Mouse (Mus musculus): Measurements from ENCODE around the gene She.

The She gene

DNA sequence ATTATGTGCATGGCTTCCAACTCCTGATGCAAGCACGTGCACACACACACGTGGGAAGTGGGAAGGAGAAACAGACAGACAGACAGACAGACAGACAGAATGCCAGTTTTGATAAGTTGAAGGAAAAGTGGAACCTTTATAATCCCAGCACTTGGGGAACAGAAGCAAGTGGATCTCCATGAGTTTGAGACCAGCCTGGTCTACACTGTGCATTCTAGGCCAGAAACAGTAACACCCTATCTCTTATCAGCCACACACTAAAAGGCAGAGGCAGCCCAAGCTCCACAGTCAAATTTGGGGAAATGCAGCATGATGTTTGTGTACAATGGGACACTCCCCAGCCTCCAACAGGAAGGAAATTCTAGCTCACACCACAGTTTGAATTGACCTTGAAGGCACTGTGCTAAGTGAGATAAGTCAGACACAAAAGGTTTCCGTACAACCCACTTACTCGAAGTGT, 52.4 kb downstream of the She start:
- DNase-seq (ENCODE audit: low spot score in 2 of 2) = no peak

DNA sequence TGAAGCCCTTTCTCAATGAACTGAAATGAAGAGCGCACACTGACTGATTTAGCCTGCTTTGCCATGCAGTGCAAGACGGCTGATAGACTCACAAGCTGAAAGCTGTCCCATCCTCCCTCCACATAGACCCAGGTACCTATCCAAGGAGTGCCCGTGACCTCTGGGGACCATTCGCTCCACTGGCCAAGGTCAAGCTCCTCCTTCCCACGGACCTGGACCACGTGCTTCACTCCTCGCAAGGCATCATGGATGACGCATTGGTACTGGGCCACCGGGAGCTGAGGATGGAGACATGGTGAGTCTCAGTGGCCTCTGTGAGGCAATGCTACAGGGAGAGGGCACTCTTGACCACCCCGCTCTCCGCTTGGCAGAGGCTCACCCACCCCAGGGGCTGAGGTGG, 54.6 kb downstream of the She start:
- DNase-seq (ENCODE audit: low spot score in 2 of 2) = no peak

- no peak for DNase-seq (ENCODE audit: low spot score in 2 of 2)
Observed at GRCm38 (mm10) chr3:89887582-89888230, 56.5 kb downstream of the She start.

- no peak for DNase-seq (ENCODE audit: low spot score in 2 of 2)
Observed at GRCm38 (mm10) chr3:89889841-89890430, 58.8 kb downstream of the She start.

DNA sequence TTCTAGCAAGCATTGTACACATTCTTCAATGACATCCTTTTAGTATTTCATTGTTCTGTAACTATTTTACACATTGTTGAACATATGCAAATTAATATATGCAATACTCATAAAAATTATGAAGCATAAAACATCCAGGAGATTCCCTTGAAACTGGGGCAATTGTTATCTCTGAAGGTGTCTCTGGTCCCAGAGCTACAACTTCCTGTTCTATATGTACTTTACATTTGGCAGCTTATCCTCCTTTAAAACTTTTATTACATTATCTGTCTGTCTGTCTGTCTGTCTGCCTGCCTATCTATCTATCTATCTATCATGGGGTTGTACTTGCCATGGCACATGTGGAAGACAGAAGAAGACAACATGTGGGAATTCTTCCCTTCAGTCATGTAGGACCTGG, 60.5 kb downstream of the She start:
- DNase-seq (ENCODE audit: low spot score in 2 of 2) = no peak

- DNase-seq (ENCODE audit: low spot score in 2 of 2) = no peak
Observed at GRCm38 (mm10) chr3:89892517-89893106, 61.4 kb downstream of the She start.

- DNase-seq (ENCODE audit: low spot score in 2 of 2) = no peak
Observed at GRCm38 (mm10) chr3:89896571-89896970, 65.4 kb downstream of the She start.

DNA sequence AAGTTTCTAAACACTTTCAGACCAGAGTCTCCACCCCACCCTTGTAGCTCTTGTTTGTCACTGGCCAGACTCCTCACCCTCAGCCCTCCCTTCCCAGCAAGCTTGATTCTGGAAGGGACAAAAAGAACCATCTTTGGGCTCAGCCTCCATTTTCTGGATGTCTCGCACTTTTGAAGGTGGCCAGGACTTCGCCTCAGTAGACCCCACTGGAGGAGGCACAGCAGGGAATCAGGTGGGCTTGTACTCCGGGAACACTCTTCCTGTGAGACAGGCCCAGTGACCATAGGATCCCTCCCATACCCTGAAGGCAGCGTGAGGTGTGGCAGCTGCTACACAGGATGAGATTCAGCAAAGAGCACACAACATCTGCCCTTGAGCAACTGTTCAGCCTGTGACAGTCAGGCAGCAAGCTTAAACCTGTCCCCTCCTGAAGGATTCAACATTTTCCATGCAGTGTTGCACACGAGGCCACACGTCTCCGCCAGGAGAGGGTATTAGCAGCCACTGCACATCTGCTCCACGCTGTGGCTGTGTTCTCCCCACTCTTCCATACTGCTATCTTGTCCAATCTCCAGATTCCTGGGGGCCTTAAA, 66.1 kb downstream of the She start:
- no peak for DNase-seq (ENCODE audit: low spot score in 2 of 2)

DNA sequence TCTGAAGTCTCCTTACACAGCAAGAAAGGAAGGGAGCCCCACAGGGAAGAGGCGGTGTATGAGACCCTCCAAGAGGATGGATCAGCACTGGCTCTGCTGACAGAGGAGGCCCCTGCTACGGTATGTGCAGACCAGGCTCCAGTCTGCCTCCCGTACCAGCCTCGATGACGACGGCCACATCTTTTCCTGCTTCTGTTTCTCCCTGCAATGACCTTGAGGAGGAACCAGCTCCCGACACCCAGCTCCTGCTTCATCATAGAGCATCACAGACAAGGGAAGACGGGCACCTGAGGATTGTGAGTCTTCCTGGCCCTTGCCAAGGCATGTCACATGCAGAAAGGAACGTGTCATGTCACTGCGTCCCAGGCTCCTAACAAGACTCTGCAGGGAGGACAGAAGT, 66.8 kb downstream of the She start:
- no peak for DNase-seq (ENCODE audit: low spot score in 2 of 2)

DNA sequence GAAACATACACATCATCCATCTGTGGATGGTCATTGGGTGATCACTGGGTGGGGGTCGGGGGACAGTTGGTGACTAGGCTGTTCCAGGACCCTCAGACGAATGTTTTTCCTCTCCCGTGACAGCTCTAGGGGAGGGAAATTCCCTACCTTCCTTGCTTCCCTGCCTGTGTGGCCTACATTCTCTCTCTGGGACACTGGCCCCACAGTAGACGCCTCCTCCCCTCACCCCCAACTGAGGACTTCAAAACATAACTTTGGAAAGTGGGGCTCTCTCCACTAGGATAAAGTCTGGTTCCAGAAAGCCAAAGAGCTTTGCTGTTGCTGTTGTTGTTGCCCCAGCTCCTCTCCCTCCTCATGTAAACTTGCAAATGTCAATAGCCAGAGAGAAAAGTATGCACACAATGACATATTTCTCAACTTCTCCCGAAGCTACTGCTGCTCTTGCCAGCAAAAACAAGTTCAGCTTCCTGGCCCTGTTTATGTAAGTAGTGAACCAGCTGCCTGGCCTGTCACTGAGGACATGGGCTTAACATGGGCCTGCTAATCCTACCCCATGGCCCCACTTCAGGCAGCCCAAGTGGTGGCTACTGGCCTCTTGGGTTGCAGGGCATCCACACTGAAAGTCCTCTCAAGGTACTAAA, 67.8 kb downstream of the She start:
- DNase-seq (ENCODE audit: low spot score in 2 of 2) = no peak

DNA sequence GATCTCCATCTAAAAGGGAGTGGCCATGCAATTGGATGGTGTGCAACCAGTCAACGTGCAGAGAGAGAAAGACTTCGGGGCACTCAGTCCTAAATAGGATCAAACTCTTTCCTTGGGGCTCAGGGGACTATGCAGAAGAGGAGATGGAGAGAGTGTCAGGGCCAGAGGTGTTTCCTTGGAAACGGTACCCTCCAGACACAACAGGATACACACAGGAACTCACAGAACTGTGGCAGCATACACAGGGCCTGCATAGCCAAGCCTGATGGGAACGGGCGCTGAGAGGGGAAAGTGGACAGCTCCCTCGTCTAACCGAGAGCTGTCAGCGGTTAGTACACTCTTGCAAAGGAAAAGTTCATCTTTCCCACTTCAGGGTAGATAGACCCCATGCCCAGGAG, 68.3 kb downstream of the She start:
- DNase-seq (ENCODE audit: low spot score in 2 of 2) = no peak

DNA sequence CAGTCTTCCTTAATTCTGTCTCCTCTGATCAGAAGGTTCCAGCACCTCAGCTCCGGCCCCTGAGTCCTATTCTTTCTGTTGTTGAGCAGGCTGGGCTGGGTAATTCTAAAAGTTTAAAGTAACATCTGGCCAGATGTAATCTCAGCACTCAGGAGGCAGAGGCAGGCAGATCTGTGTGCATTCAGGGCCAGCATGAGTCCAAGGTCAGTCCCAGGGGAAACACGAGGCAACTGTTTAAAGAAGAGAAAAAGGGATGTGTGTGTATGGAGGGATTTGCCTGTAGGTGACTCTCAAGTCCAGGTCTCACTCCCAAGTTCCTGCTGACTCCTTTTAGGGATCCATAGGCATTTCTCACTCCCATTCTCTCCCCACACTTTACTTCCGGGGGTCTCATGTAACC, 76.7 kb downstream of the She start:
- DNase-seq (ENCODE audit: low spot score in 2 of 2) = no peak
